Mouse (Mus musculus) MEL (cell line): ENCODE data around the gene Bahd1.

Source experiments
- BHLHE40 ChIP-seq: IDR thresholded peaks from 2 replicates; pipeline ENCODE4 v1.6.1; 2012; ENCODE audit warnings: low read depth, mild to moderate bottlenecking, inconsistent platforms, low read length, improper control_type of control experiment, borderline replicate concordance
- CTCF ChIP-seq, 3 experiments: IDR thresholded peaks in 2 of 3; conservative IDR thresholded peaks in 1 of 3; 2 replicates each; pipeline ENCODE4 v1.5.1; 2011 to 2012; ENCODE audit warnings: low read length in 3 of 3, low read depth in 2 of 3, mild to moderate bottlenecking in 2 of 3, improper control_type of control experiment in 1 of 3, inconsistent platforms in 1 of 3, mixed read lengths in 1 of 3, moderate library complexity in 1 of 3; ENCODE audit not compliant: control insufficient read depth in 1 of 3, insufficient read depth in 1 of 3, poor library complexity in 1 of 3, severe bottlenecking in 1 of 3
- EP300 ChIP-seq, 2 experiments: IDR thresholded peaks; 2 replicates each; pipeline ENCODE4 v1.6.1; 2011; ENCODE audit warnings: improper control_type of control experiment in 2 of 2, low read length in 2 of 2, low read depth in 1 of 2, mild to moderate bottlenecking in 1 of 2
- GABPA ChIP-seq: IDR thresholded peaks from 2 replicates; pipeline ENCODE4 v1.6.1; 2012; ENCODE audit warnings: low read depth, mild to moderate bottlenecking, inconsistent platforms, low read length, improper control_type of control experiment, moderate library complexity
- KAT2A ChIP-seq: conservative IDR thresholded peaks from 2 replicates; pipeline ENCODE4 v1.6.1; 2012; ENCODE audit warnings: low read depth, low read length, improper control_type of control experiment, inconsistent platforms
- MAZ ChIP-seq: IDR thresholded peaks from 2 replicates; pipeline ENCODE4 v1.6.1; 2012; ENCODE audit warnings: low read depth, mild to moderate bottlenecking, inconsistent platforms, low read length, improper control_type of control experiment
- POLR2A ChIP-seq, 2 experiments: IDR thresholded peaks; 2 replicates each; pipeline ENCODE4 v1.6.1; 2011 to 2012; ENCODE audit warnings: low read length in 2 of 2, mild to moderate bottlenecking in 2 of 2, control low read depth in 1 of 2, improper control_type of control experiment in 1 of 2, low read depth in 1 of 2, moderate library complexity in 1 of 2; ENCODE audit not compliant: control insufficient read depth in 1 of 2, insufficient read depth in 1 of 2, poor library complexity in 1 of 2

DNA sequence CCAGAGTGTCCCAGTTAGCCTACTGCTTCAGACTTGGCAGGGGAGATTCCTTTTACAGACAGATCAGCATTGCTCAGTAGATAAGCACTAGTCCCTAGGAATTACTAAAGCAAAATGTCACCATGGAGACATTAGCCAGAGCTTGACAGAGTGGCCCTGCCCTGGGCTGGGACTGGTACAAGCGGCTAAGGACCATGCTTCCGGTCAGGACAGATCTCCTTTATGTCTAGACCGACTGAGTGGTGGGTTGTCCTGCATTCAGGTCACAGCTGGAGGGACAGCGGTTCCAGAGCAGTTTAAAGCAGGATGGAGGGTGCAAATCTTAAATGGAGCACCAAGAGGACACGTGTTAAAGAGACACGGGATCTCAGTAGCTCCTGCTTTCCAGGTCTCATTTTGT is 25.8 kb downstream of the Bahd1 start:
- TF ChIP-seq POLR2A (IDR thresholded peaks at IDR 0.05; ENCODE audit: control insufficient read depth in 1 of 2, insufficient read depth in 1 of 2, low read depth in 1 of 2, low read length in 2 of 2, poor library complexity in 1 of 2): no peak
- no peak for TF ChIP-seq BHLHE40
- TF ChIP-seq MAZ: no peak
- TF ChIP-seq CTCF (IDR thresholded peaks at IDR 0.05 in 2 of 3, conservative IDR thresholded peaks at IDR 0.05 in 1 of 3; ENCODE audit: control insufficient read depth in 1 of 3, insufficient read depth in 1 of 3, low read depth in 2 of 3, low read length in 3 of 3, poor library complexity in 1 of 3, severe bottlenecking in 1 of 3): no peak
- TF ChIP-seq KAT2A: no peak
- TF ChIP-seq GABPA: no peak
- TF ChIP-seq EP300 (IDR thresholded peaks at IDR 0.05; ENCODE audit: low read depth in 1 of 2, low read length in 2 of 2): no peak
